Mouse (Mus musculus): ENCODE results near the gene Sgms1.

GRCm38 (mm10) chr19:32320366-32320666, 69.2 kb downstream of the Sgms1 start:
- peak; percentile 24; the same call in 1 of the 2 replicates for TF ChIP-seq CTCF (IDR thresholded peaks at IDR 0.05; ENCODE audit: low read depth, low read length)
- no peak for TF ChIP-seq POLR2A (IDR thresholded peaks at IDR 0.05; ENCODE audit: borderline replicate concordance, low read depth, low read length)
